Mouse (Mus musculus) hindbrain, postnatal 0 days (tissue): ENCODE results near the gene Mroh8. TPM values are rescaled to one million over a fixed set of nuclear protein-coding genes. Genes with fewer than 3 reads are reported as not detected.
"Not testable (repeated sequence)": the region's sequence is repeated elsewhere in the genome, so short reads cannot be mapped to it uniquely, and the experiment has no call there.

Experiments used
- ATAC-seq: fragments of 200-750 bp; cut with Nextera tagmentation; 2 replicates; pipeline ENCODE4 v1.8.0; 2017; ENCODE audit warnings: mild to moderate bottlenecking, moderate TSS enrichment, moderate library complexity
- DNase-seq: peaks from one replicate; pipeline ENCODE4 v3.0.0-alpha.2; 2015; ENCODE audit warnings: low spot score
- H3K27ac ChIP-seq: fragments of 300-500 bp; sonication (generic); 2 replicates; pipeline ENCODE4 v1.5.1; 2014; ENCODE audit warnings: mild to moderate bottlenecking
- H3K27me3 ChIP-seq: fragments of 300-500 bp; sonication (generic); 2 replicates; pipeline ENCODE4 v1.6.1; 2014; ENCODE audit warnings: low read length, mixed read lengths; ENCODE audit not compliant: insufficient read depth
- H3K36me3 ChIP-seq: fragments of 300-500 bp; sonication (generic); 2 replicates; pipeline ENCODE4 v1.6.1; 2014; ENCODE audit warnings: low read length, mixed read lengths; ENCODE audit not compliant: insufficient read depth
- H3K4me1 ChIP-seq: fragments of 300-500 bp; sonication (generic); 2 replicates; pipeline ENCODE4 v1.6.1; 2014; ENCODE audit warnings: antibody characterized with exemption, low read length, mixed read lengths; ENCODE audit not compliant: insufficient read depth
- H3K4me2 ChIP-seq: fragments of 300-500 bp; sonication (generic); 2 replicates; pipeline ENCODE4 v1.6.1; 2014; ENCODE audit warnings: low read depth, mild to moderate bottlenecking, low read length, moderate library complexity, mixed read lengths
- H3K4me3 ChIP-seq: fragments of 300-500 bp; sonication (generic); 2 replicates; pipeline ENCODE4 v1.5.1; 2014; ENCODE audit warnings: low read length
- H3K9ac ChIP-seq: fragments of 300-500 bp; sonication (generic); replicated peaks from 2 replicates; pipeline ENCODE4 v1.6.1; 2014; ENCODE audit warnings: mild to moderate bottlenecking, low read length, moderate library complexity, mixed read lengths
- H3K9me3 ChIP-seq: fragments of 300-500 bp; sonication (generic); 2 replicates; pipeline ENCODE4 v1.6.1; 2016; ENCODE audit warnings: low read length, mixed read lengths
- CTCF ChIP-seq: IDR thresholded peaks from 2 replicates; pipeline ENCODE4 v1.5.1; 2016; ENCODE audit warnings: antibody characterized with exemption, control low read depth, low read depth
- WGBS: fragments of 180-500 bp; shearing (Covaris S2); extraction: QIAGEN DNeasy Blood & Tissue Kit; methylation state at CpG from one replicate; pipeline ENCODE4 v1.1.7; 2014; 5-methylcytosine and 5-hydroxymethylcytosine counted together
- polyA plus RNA-seq: library from polyadenylated mRNA; unstranded; fragments of >200 nt; fragmentation: Nextera tagmentation; extraction: Ambion mirVana; gene quantifications from 2 replicates; pipeline ENCODE4 v1.2.1, GENCODE M21; 2015
- total RNA-seq: library from RNA; depleted of rRNA; stranded (reverse); fragments of >200 nt; gene quantifications from 2 replicates; pipeline ENCODE4 v1.2.3, GENCODE M21; 2014

Mroh8 gene
- total and polyA plus RNA-seq, 2 experiments from 2014 or later = 0.70 TPM; not detected in 1

GRCm38 (mm10) chr2:157262506-157262905, 16.8 kb downstream of the Mroh8 start:
- H3K9ac ChIP-seq = no peak overlapping the region
- H3K4me2 ChIP-seq = no peak overlapping the region
- ATAC-seq (no peak), DNase-seq (no peak)
- H3K27me3 ChIP-seq = no peaks in the 10 kb centered on the region
- no peak overlapping the region for H3K4me3 ChIP-seq
- H3K36me3 ChIP-seq = no peaks in the 10 kb centered on the region
- H3K4me1 ChIP-seq = no peaks in the 10 kb centered on the region
- H3K9me3 ChIP-seq = no peaks in the 10 kb centered on the region
- WGBS = 80% methylated on average over 9 of the region's 9 CpGs
- no peak for TF ChIP-seq CTCF
- no peak overlapping the region for H3K27ac ChIP-seq

- no peak overlapping the region for H3K27ac ChIP-seq
- TF ChIP-seq CTCF = no peak
- no peaks in the 10 kb centered on the region for H3K27me3 ChIP-seq
- no peak overlapping the region for H3K4me2 ChIP-seq
- H3K4me1 ChIP-seq = no peaks in the 10 kb centered on the region
- no peak overlapping the region for H3K9ac ChIP-seq
- WGBS = 87% methylated on average over 5 of the region's 5 CpGs
- ATAC-seq (no peak), DNase-seq (no peak)
- no peak overlapping the region for H3K4me3 ChIP-seq
- H3K36me3 ChIP-seq = no peaks in the 10 kb centered on the region
- no peaks in the 10 kb centered on the region for H3K9me3 ChIP-seq
Measured at GRCm38 (mm10) chr2:157261930-157262329, 17.4 kb downstream of the Mroh8 start.

DNA sequence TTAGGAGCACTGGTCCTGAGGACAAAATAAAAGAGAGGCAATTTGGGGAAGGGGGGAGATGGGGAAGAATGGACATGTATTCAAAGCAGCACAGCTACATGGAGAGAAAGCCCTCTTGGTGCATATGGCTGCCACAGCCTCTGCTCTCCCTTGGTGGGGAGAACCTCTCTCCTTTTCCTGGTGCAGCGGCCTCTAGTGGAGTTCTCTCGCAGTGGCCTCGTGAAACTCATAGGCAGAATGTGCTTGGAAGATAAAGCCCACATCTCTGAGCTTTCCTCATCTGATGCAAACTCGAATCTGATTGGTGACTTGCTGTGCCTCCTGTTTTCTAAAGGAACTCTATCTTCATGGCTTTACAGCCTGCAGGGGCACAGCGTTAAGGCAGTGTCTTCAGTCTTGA, 19.6 kb downstream of the Mroh8 start:
- Histone ChIP-seq H3K36me3 (no peaks in the 10 kb centered on the region), H3K27ac (no peak overlapping the region), H3K4me1 (no peaks in the 10 kb centered on the region), H3K4me2 (no peak overlapping the region), H3K9me3 (no peaks in the 10 kb centered on the region), H3K9ac (no peak overlapping the region), H3K4me3 (no peak overlapping the region), H3K27me3 (no peaks in the 10 kb centered on the region)
- WGBS = 3% methylated on average over 5 of the region's 5 CpGs
- TF ChIP-seq CTCF = peak; percentile 73
- DNase-seq (peak; percentile 68), ATAC-seq (no peak)

DNA sequence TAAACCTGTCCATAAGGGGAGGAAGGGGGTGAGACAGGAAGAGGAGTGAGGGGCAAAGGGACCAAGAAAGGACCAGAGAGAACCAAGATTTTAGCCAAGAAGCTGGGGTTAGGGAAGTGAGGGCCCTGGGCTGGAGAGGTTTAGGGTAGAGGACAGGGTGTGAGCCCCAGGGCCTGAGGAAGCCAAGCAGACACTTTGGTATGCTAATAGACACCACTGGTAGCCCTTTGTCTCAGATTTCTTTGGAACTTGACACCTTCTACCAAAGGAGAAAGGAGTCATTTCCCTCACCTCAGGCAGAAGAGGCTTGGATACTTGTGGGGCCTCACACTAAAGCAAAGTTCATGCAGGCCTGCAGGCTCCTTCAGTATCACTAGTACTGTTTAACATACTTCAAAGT, 31.2 kb downstream of the Mroh8 start:
- ATAC-seq (no peak), DNase-seq (no peak)
- H3K9me3 ChIP-seq = no peaks in the 10 kb centered on the region
- no peak for TF ChIP-seq CTCF
- H3K9ac ChIP-seq = no peak overlapping the region
- no peaks in the 10 kb centered on the region for H3K27me3 ChIP-seq
- no peaks in the 10 kb centered on the region for H3K36me3 ChIP-seq
- H3K4me2 ChIP-seq = no peak overlapping the region
- no peak overlapping the region for H3K4me3 ChIP-seq
- H3K27ac ChIP-seq = no peak overlapping the region
- H3K4me1 ChIP-seq = no peaks in the 10 kb centered on the region

DNA sequence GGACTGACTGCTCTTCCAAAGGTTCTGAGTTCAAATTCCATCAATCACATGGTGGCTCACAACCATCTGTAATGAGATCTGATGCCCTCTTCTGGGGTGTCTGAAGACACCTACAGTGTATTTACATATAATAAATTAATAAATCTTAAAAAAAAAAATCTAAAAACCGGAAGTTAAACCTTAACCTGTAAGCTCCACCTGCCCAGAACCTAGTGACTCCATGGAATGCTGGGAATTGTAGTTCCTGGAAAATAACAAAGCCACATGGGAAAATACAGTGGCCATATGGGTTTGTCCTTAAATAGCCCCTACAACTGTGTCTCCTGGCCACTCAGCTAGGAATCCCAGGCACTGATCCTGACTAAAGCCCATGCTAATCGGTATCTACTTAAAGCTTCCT, 33.7 kb downstream of the Mroh8 start:
- peak; percentile 8 for DNase-seq

DNA sequence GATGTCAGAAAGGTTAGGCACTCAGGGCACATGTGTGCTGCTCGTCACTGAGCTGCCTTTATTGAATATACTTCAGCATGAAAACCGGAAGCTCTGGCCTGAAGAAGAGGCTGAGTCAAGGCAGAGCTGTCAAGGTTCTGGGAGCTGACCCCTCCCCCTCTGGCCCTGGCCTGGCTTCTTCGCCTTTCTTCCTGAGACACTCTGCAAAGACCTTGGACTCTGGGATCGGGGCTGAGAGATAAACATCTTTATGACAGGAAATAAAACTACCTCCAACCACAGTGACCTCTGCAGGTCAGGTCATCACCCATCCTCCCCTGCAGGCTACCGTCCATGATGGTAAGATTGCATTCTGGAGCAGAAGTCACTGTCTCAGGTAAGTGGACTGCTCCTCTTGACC, 34.3 kb downstream of the Mroh8 start:
- H3K27me3 ChIP-seq = no peaks in the 10 kb centered on the region
- 64% methylated on average over 5 of the region's 5 CpGs for WGBS
- no peak for ATAC-seq

More for the DNA sequence above, 33.7 kb downstream of the Mroh8 start:
- TF ChIP-seq CTCF = no peak
- Histone ChIP-seq H3K9me3 (no peaks in the 10 kb centered on the region), H3K27ac (no peak overlapping the region), H3K4me3 (no peak overlapping the region), H3K9ac (no peak overlapping the region), H3K4me2 (no peak overlapping the region), H3K27me3 (no peaks in the 10 kb centered on the region), H3K36me3 (no peaks in the 10 kb centered on the region), H3K4me1 (no peaks in the 10 kb centered on the region)
- no peak for ATAC-seq
- 73% methylated on average over 2 of the region's 2 CpGs for WGBS

GRCm38 (mm10) chr2:157235946-157236345, 43.4 kb downstream of the Mroh8 start:
- Histone ChIP-seq H3K9me3 (no peaks in the 10 kb centered on the region), H3K27me3 (no peaks in the 10 kb centered on the region), H3K9ac (no peak overlapping the region), H3K36me3 (no peaks in the 10 kb centered on the region), H3K4me1 (no peaks in the 10 kb centered on the region), H3K4me2 (no peak overlapping the region), H3K27ac (no peak overlapping the region), H3K4me3 (no peak overlapping the region)
- no peak for ATAC-seq
- peak; percentile 1 for DNase-seq
- TF ChIP-seq CTCF = no peak
- WGBS = 76% methylated on average over 8 of the region's 8 CpGs

More for the DNA sequence above, 34.3 kb downstream of the Mroh8 start:
- H3K4me1 ChIP-seq = no peaks in the 10 kb centered on the region
- no peaks in the 10 kb centered on the region for H3K36me3 ChIP-seq
- H3K9ac ChIP-seq = no peak overlapping the region
- no peaks in the 10 kb centered on the region for H3K9me3 ChIP-seq
- H3K4me2 ChIP-seq = no peak overlapping the region
- H3K27ac ChIP-seq = no peak overlapping the region
- no peak overlapping the region for H3K4me3 ChIP-seq
- no peak for DNase-seq
- TF ChIP-seq CTCF = no peak

DNA sequence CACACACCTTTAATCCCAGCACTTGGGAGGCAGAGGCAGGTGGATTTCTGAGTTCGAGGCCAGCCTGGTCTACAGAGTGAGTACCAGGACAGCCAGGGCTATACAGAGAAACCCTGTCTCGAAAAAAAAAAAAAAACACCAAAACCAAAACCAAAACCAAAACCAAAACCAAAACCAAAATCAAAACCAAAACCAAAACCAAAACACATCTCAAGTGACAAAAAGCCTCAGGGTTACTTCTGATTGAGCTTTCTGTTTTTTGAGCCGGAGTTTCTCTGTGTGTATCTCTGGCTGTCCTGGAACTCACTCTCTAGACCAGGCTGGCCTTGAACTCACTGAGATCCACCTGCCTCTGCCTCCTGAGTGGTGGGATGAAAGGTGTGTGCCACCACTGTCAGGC, 57.4 kb downstream of the Mroh8 start:
- H3K27me3 ChIP-seq, H3K4me1 ChIP-seq, DNase-seq, H3K9ac ChIP-seq, H3K4me2 ChIP-seq, ATAC-seq, H3K36me3 ChIP-seq, H3K27ac ChIP-seq, H3K9me3 ChIP-seq, H3K4me3 ChIP-seq: not testable (repeated sequence)
- 95% methylated on average over 3 of the region's 3 CpGs for WGBS
